Mouse (Mus musculus): ENCODE results near the gene Amh.

The Amh gene

DNA sequence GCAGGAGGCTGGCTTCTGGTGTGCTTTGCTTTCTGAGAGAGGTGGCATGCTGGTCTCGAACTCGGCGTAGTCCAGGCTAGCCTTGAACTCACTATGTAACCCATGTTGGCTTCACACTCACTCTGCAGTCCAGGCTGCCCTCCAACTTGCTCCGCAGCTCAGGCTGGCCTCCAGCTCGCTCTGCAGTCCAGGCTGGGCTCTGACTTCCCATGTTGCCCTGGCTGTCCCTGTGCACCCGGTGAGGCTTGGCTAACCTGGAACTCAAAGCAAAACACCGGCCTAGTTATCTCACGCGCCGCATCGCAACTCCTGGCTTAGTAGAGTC, 50.7 kb downstream of the Amh start:
- in situ Hi-C loops (cut with MboI, MseI), result no loop called here

DNA sequence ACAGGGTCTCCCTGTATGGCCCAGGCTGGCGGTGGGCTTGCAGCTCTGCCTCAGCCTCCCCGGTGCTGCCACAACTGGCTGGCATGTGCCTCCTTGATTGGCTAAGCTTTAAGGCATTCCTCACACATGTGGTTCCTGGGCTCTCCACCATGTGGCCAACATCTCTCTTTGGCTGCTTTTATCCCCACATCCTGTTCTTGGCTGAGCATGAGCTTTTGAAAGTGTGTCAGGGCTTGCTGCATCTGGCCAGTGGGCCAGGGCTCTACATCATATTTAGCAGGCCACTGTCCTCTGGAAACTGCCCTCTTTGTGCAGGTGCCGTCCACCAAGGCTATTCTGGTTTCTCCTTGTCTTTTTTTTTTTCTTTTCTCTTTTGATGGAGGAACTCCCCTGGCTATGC, 51.2 kb downstream of the Amh start:
- in situ Hi-C loops (cut with MboI, MseI), result no loop called here

DNA sequence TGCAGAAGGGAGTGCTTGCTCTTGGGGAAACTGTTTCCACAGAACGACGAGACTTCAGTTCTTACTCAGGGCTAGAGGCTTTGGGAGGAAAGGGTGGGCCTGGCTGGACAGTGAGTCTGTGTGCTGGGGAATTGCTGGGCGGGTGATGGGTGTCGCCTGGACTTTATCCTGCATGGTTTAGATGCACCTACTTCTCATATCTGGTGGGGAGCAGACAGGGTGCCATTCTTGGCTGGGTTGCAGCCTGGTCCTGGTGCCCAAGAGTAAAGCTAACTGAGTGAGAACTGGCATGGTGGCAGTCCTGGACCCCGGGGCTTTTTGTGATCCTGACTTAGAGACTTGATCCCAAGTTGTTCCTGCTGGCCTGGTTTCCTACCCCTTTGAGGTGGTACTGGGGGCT, 51.9 kb downstream of the Amh start:
- in situ Hi-C loops (cut with MboI, MseI), result no loop called here

All from regulatory T cell (primary cell).